Mouse (Mus musculus): ENCODE data around the gene Tpst2. TPM values are rescaled to one million over a fixed set of nuclear protein-coding genes. Genes with fewer than 3 reads are reported as not detected.

Gene Tpst2
- polyA plus RNA-seq, 1 experiment from 2014 or later, result 36.2 TPM

DNA sequence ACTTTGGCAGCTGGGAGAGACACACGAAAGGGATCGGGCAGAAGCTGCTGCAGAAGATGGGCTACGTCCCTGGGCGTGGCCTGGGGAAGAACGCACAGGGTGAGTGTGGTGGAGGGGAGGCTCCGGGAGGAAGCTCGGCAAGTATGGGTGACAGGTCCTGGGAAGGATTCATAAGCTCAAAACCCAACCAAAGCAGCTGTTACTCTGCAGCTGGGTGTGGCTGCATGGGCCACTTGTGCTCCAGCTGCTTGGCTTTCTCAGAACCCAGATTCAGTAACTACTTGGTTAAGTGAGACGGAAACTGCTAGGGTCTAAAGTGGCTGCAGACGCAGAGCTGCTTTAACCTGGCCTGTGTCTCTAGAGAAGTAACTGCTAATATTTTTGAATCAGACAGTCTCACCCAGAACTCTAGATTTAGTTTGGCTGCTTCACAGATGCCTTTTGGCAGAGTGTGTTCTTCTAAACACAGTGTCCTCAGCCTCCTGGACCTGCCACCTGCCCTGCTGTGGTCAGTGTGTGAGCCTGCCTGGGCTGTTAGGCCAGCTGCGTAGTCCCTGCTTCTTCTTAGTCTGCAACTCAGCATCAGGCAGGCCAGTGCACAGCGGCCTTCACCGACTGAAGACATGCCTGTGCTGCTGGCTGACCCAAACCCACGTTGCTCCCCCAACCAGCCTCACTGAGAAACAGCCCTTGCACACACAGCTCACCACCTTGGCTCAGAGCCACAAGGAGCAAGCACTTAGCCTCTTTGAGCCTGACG lies 53.5 kb downstream of the Tpst2 start:
- H3K36me3 ChIP-seq (replicated peaks; ENCODE audit: insufficient read depth, low read length), result peaks cover 71% of the 10 kb centered on the region
- no peak for TF ChIP-seq CTCF (IDR thresholded peaks at IDR 0.05; ENCODE audit: low read depth)
- no peak for TF ChIP-seq EP300 (IDR thresholded peaks at IDR 0.05; ENCODE audit: low read depth)
- ATAC-seq, result no peak
- 85% methylated on average over 14 of the region's 14 CpGs for WGBS (ENCODE audit: insufficient replicate concordance)
- H3K27me3 ChIP-seq (ENCODE audit: insufficient read depth, low read length), result no peaks in the 10 kb centered on the region
- peaks cover 14% of the 10 kb centered on the region for H3K4me1 ChIP-seq (ENCODE audit: insufficient read depth)
- no peak overlapping the region for H3K4me2 ChIP-seq (ENCODE audit: low read depth, low read length)
- DNase-seq, result no peak
- no peak overlapping the region for H3K4me3 ChIP-seq (ENCODE audit: low read depth, low read length)
- no peak overlapping the region for H3K9ac ChIP-seq (replicated peaks)
- H3K9me3 ChIP-seq (ENCODE audit: low read length), result no peaks in the 10 kb centered on the region
- no peak overlapping the region for H3K27ac ChIP-seq (ENCODE audit: low read depth)

- WGBS (ENCODE audit: insufficient replicate concordance), result 15% methylated on average over 2 of the region's 2 CpGs
- Histone ChIP-seq H3K4me3 (ENCODE audit: low read depth, low read length) (no peak overlapping the region), H3K27me3 (ENCODE audit: insufficient read depth, low read length) (no peaks in the 10 kb centered on the region), H3K9ac (replicated peaks) (no peak overlapping the region), H3K4me1 (ENCODE audit: insufficient read depth) (no peaks in the 10 kb centered on the region), H3K36me3 (replicated peaks; ENCODE audit: insufficient read depth, low read length) (peaks cover 82% of the 10 kb centered on the region), H3K9me3 (ENCODE audit: low read length) (no peaks in the 10 kb centered on the region), H3K4me2 (ENCODE audit: low read depth, low read length) (no peak overlapping the region), H3K27ac (ENCODE audit: low read depth) (no peak overlapping the region)
- no peak for TF ChIP-seq EP300 (IDR thresholded peaks at IDR 0.05; ENCODE audit: low read depth)
- peak; percentile 79 for TF ChIP-seq CTCF (IDR thresholded peaks at IDR 0.05; ENCODE audit: low read depth)
- DNase-seq (peak; percentile 59), ATAC-seq (peak; percentile 55)
Measured at GRCm38 (mm10) chr5:112335473-112335872, 59.0 kb downstream of the Tpst2 start.

GRCm38 (mm10) chr5:112337004-112337403 lies 60.5 kb downstream of the Tpst2 start:
- no peak overlapping the region for H3K27ac ChIP-seq (ENCODE audit: low read depth)
- DNase-seq (no peak), ATAC-seq (no peak)
- peaks cover 66% of the 10 kb centered on the region for H3K36me3 ChIP-seq (replicated peaks; ENCODE audit: insufficient read depth, low read length)
- no peak overlapping the region for H3K4me3 ChIP-seq (ENCODE audit: low read depth, low read length)
- no peak overlapping the region for H3K4me2 ChIP-seq (ENCODE audit: low read depth, low read length)
- H3K4me1 ChIP-seq (ENCODE audit: insufficient read depth), result peaks cover 2% of the 10 kb centered on the region
- 93% methylated on average over 22 of the region's 22 CpGs for WGBS (ENCODE audit: insufficient replicate concordance)
- no peaks in the 10 kb centered on the region for H3K9me3 ChIP-seq (ENCODE audit: low read length)
- H3K9ac ChIP-seq (replicated peaks), result no peak overlapping the region
- no peak for TF ChIP-seq EP300 (IDR thresholded peaks at IDR 0.05; ENCODE audit: low read depth)
- H3K27me3 ChIP-seq (ENCODE audit: insufficient read depth, low read length), result no peaks in the 10 kb centered on the region

DNA sequence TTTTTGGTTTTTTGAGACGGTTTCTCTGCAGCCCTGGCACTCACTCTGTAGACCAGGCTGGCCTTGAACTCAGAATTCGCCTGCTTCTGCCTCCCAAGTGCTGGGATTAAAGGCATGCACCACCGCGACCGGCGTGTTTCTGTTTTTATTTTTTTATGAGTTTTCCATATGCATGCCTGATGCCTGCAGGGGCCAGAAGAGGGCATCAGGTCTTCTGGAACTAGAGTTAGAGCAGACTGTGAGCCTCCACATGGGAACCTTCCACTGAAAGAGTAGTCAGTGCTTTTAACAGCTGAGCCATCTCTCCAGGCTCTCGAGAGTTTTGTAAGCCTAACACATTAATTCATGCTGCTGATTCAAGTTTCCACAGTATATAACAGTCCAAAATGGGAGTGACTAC lies 62.7 kb downstream of the Tpst2 start:
- Histone ChIP-seq H3K4me1 (ENCODE audit: insufficient read depth) (peaks cover 12% of the 10 kb centered on the region), H3K36me3 (replicated peaks; ENCODE audit: insufficient read depth, low read length) (peaks cover 47% of the 10 kb centered on the region), H3K27me3 (ENCODE audit: insufficient read depth, low read length) (no peaks in the 10 kb centered on the region), H3K9me3 (ENCODE audit: low read length) (no peaks in the 10 kb centered on the region), H3K4me3 (ENCODE audit: low read depth, low read length) (no peak overlapping the region), H3K4me2 (ENCODE audit: low read depth, low read length) (no peak overlapping the region), H3K9ac (replicated peaks) (no peak overlapping the region), H3K27ac (ENCODE audit: low read depth) (no peak overlapping the region)
- TF ChIP-seq CTCF (IDR thresholded peaks at IDR 0.05; ENCODE audit: low read depth) (0 out of 2 replicates have a peak, but pooled peaks have one; percentile 11), EP300 (IDR thresholded peaks at IDR 0.05; ENCODE audit: low read depth) (no peak)
- ATAC-seq, result no peak
- DNase-seq, result no peak
- 70% methylated on average over 7 of the region's 7 CpGs for WGBS (ENCODE audit: insufficient replicate concordance)

GRCm38 (mm10) chr5:112342463-112343204 lies 66.1 kb downstream of the Tpst2 start, which contains the start of the genes Srrd and Hps4:
Gene Srrd, minus strand, starts transcription at chr5:112343040.
Gene Hps4, plus strand, starts transcription at chr5:112343083.
- ATAC-seq (peak; percentile 72), DNase-seq (peak; percentile 90)
- peak within 1 kb of the TSS; percentile 90 for H3K27ac ChIP-seq (ENCODE audit: low read depth)
- peaks cover 20% of the 10 kb centered on the region for H3K4me1 ChIP-seq (ENCODE audit: insufficient read depth)
- peaks cover 21% of the 10 kb centered on the region for H3K36me3 ChIP-seq (replicated peaks; ENCODE audit: insufficient read depth, low read length)
- 2% methylated on average over 56 of the region's 64 CpGs for WGBS (ENCODE audit: insufficient replicate concordance)
- TF ChIP-seq EP300 (IDR thresholded peaks at IDR 0.05; ENCODE audit: low read depth) (no peak), CTCF (IDR thresholded peaks at IDR 0.05; ENCODE audit: low read depth) (peak; percentile 6; the same call in 1 of the 2 replicates)
- no peaks in the 10 kb centered on the region for H3K27me3 ChIP-seq (ENCODE audit: insufficient read depth, low read length)
- H3K4me3 ChIP-seq (ENCODE audit: low read depth, low read length), result peak within 1 kb of the TSS; percentile 94
- H3K4me2 ChIP-seq (ENCODE audit: low read depth, low read length), result peak within 1 kb of the TSS; percentile 85
- no peaks in the 10 kb centered on the region for H3K9me3 ChIP-seq (ENCODE audit: low read length)
- H3K9ac ChIP-seq (replicated peaks), result peak within 1 kb of the TSS; percentile 82

GRCm38 (mm10) chr5:112343205-112343595 lies 66.7 kb downstream of the Tpst2 start:
- DNase-seq, result no peak
- Histone ChIP-seq H3K27ac (ENCODE audit: low read depth) (peak overlapping the region; percentile 90), H3K4me3 (ENCODE audit: low read depth, low read length) (peak overlapping the region; percentile 94), H3K4me2 (ENCODE audit: low read depth, low read length) (peak overlapping the region; percentile 85), H3K27me3 (ENCODE audit: insufficient read depth, low read length) (no peaks in the 10 kb centered on the region), H3K4me1 (ENCODE audit: insufficient read depth) (peaks cover 20% of the 10 kb centered on the region), H3K36me3 (replicated peaks; ENCODE audit: insufficient read depth, low read length) (peaks cover 17% of the 10 kb centered on the region), H3K9ac (replicated peaks) (peak overlapping the region; percentile 82), H3K9me3 (ENCODE audit: low read length) (no peaks in the 10 kb centered on the region)
- 0% methylated on average over 17 of the region's 24 CpGs for WGBS (ENCODE audit: insufficient replicate concordance)
- peak; percentile 83 for ATAC-seq
- TF ChIP-seq EP300 (IDR thresholded peaks at IDR 0.05; ENCODE audit: low read depth) (no peak), CTCF (IDR thresholded peaks at IDR 0.05; ENCODE audit: low read depth) (no peak)

All from liver, postnatal 0 days (tissue).